Mouse (Mus musculus) inflammation-experienced regulatory T-cells, adult 16 weeks (primary cell): ENCODE measurements around the gene Zbed6. TPM values are rescaled to one million over a fixed set of nuclear protein-coding genes. Genes with fewer than 3 reads are reported as not detected.

Source experiments
- polyA plus RNA-seq: library from polyadenylated mRNA; unstranded; fragments of 100-300 nt; shearing (Covaris generic); gene quantifications from one replicate; pipeline ENCODE4 v1.2.1, GENCODE M21; 2017

Zbed6 gene
- not detected for polyA plus RNA-seq

DNA sequence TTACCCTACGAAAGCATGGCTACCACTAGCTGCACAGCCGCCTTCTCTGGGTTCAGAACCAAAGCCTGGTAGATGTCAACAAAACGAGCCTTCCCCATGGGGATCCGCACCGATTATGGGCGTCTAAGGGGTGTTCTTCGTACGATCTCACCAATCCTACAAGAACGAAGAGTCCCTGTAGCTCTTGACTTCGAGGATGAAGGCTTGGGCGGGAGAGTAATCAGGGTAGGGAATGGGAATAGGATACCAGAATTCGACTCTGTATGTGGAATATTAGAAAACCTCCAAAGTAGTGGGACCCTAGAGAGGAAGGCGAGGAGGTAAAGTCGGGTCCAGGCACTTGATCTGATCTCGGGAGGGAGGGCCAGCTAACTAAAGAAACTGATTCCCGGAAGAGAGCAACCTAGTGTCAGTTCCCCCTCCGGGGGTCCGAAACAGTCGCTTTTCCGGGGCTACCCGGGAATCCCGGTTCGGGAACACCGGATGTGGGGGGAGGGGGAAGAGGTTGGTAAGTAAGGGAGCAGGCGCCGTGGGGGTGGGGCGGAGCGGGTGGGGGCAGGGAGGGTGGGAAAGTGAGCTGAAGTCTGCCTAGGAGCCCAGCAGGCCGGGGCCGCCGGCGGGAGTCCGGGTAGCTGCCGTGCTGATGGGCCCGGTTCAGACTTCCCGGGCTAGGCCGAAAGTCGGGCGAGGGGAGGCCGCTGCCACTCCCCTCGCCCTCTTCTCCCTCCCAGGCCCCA, at the start of gene Zbed6:
TSS of gene Zbed6 (minus strand) at position 420 of the 737 bp plus-strand sequence.

GRCm38 (mm10) chr1:133689897-133690296, 29.2 kb upstream of the Zbed6 start, which contains the start of gene Lax1:
Lax1 (minus strand) TSS chr1:133690108.

GRCm38 (mm10) chr1:133661203-133661933, 683 bp upstream of the Zbed6 start, which contains the start of gene Gm38394:
Gm38394 (minus strand) TSS chr1:133661318.

GRCm38 (mm10) chr1:133609771-133610502, 50.7 kb downstream of the Zbed6 start, which contains the start of gene Snrpe:
Snrpe (minus strand) TSS chr1:133610291.

Other genes with a start within 250 kb of the Zbed6 start
- gene Sox13, start 236.5 kb downstream of the Zbed6 start, polyA plus RNA-seq = not detected
- 298 TPM for gene Snrpe, start 50.6 kb downstream of the Zbed6 start, polyA plus RNA-seq
- gene Gm38394, start 433 bp upstream of the Zbed6 start, polyA plus RNA-seq = 2.5 TPM
- 165 TPM for gene Lax1, start 29.2 kb upstream of the Zbed6 start, polyA plus RNA-seq
- gene Atp2b4, start 140.2 kb upstream of the Zbed6 start, polyA plus RNA-seq = 8.8 TPM
- not detected for gene Optc, start 247.1 kb upstream of the Zbed6 start, polyA plus RNA-seq